Mouse (Mus musculus) E14TG2a.4 (cell line): ENCODE measurements at regions not wholly inside any gene's neighbourhood (a gene's known extent, or its start where the extent isn't known, plus 50 kb on each side); places are given as distances from the start of the nearest gene placed in this dataset.
A peak's percentile ranks its signal among the peaks of the same experiment; 100 is the strongest.

Experiments used
- H3K27me3 ChIP-seq: 2 replicates; pipeline ENCODE4 v1.6.1; 2014; ENCODE audit warnings: low read length, control low read depth; ENCODE audit not compliant: insufficient read depth
- H3K36me3 ChIP-seq: 2 replicates; pipeline ENCODE4 v1.6.1; 2014; ENCODE audit warnings: low read length, control low read depth; ENCODE audit not compliant: insufficient read depth
- H3K4me1 ChIP-seq: replicated peaks from 2 replicates; pipeline ENCODE4 v1.6.1; 2014; ENCODE audit warnings: low read depth, low read length, control low read depth
- H3K4me3 ChIP-seq: replicated peaks from 2 replicates; pipeline ENCODE4 v1.5.1; 2014; ENCODE audit warnings: mild to moderate bottlenecking, low read length
- H3K9me3 ChIP-seq: 2 replicates; pipeline ENCODE4 v1.6.1; 2014; ENCODE audit warnings: low read length, control low read depth
- CTCF ChIP-seq: conservative IDR thresholded peaks from 2 replicates; pipeline ENCODE4 v1.5.1; 2014; ENCODE audit warnings: low read length
- NANOG ChIP-seq: IDR thresholded peaks from 2 replicates; pipeline ENCODE4 v1.6.1; 2014; ENCODE audit warnings: borderline replicate concordance, low read length, mixed read lengths
- POU5F1 ChIP-seq: IDR thresholded peaks from 2 replicates; pipeline ENCODE4 v1.6.1; 2014; ENCODE audit warnings: low read length, borderline replicate concordance

GRCm38 (mm10) chr8:35944461-35944860 is 178.9 kb downstream of the Gm19410 start:
- TF ChIP-seq NANOG, result no peak
- no peak for TF ChIP-seq POU5F1
- H3K4me1 ChIP-seq, result peaks cover 6% of the 10 kb centered on the region
- no peaks in the 10 kb centered on the region for H3K27me3 ChIP-seq
- H3K9me3 ChIP-seq, result peaks cover 17% of the 10 kb centered on the region
- no peaks in the 10 kb centered on the region for H3K36me3 ChIP-seq
- H3K4me3 ChIP-seq, result no peak overlapping the region

GRCm38 (mm10) chr8:35946539-35946940 is 180.9 kb downstream of the Gm19410 start:
- no peaks in the 10 kb centered on the region for H3K36me3 ChIP-seq
- no peak overlapping the region for H3K4me3 ChIP-seq
- no peak for TF ChIP-seq NANOG
- TF ChIP-seq CTCF, result no peak
- no peak for TF ChIP-seq POU5F1
- H3K4me1 ChIP-seq, result peaks cover 6% of the 10 kb centered on the region
- no peaks in the 10 kb centered on the region for H3K27me3 ChIP-seq
- peaks cover 17% of the 10 kb centered on the region for H3K9me3 ChIP-seq

DNA sequence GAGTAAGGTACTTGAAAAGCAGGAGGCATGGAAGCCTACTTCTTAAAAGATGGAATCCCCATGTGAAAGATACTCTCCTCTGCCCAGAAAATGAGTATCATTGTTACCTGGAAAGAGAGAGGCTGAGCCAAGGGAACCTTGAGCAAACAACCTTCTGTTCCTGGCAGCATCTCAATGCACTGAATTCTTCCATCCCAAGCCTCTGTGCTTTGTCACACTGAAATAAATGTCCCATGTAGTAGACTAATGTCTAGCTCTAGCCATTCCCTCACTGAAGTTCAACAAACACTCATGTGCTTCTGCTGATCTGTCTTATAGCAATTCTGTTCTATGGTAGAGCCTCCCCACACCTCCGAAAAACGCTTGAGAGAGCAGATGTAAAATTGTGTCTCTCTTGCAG is 182.6 kb downstream of the Gm19410 start:
- no peak overlapping the region for H3K4me3 ChIP-seq
- H3K9me3 ChIP-seq, result peaks cover 17% of the 10 kb centered on the region
- H3K27me3 ChIP-seq, result no peaks in the 10 kb centered on the region
- no peaks in the 10 kb centered on the region for H3K36me3 ChIP-seq
- H3K4me1 ChIP-seq, result peaks cover 5% of the 10 kb centered on the region
- no peak for TF ChIP-seq CTCF
- TF ChIP-seq NANOG, result no peak
- TF ChIP-seq POU5F1, result no peak

- H3K4me3 ChIP-seq, result no peak overlapping the region
- no peaks in the 10 kb centered on the region for H3K27me3 ChIP-seq
- H3K4me1 ChIP-seq, result no peaks in the 10 kb centered on the region; the same call in 1 of the 2 replicates
- H3K36me3 ChIP-seq, result no peaks in the 10 kb centered on the region
- peaks cover 17% of the 10 kb centered on the region for H3K9me3 ChIP-seq
- no peak for TF ChIP-seq CTCF
- no peak for TF ChIP-seq NANOG
- no peak for TF ChIP-seq POU5F1
Observed at GRCm38 (mm10) chr8:35948751-35949183, 183.2 kb downstream of the Gm19410 start.

GRCm38 (mm10) chr8:35955506-35955905 is 189.9 kb downstream of the Gm19410 start:
- H3K36me3 ChIP-seq, result no peaks in the 10 kb centered on the region
- H3K9me3 ChIP-seq, result peaks cover 2% of the 10 kb centered on the region; the same call in 1 of the 2 replicates
- H3K27me3 ChIP-seq, result no peaks in the 10 kb centered on the region
- peaks cover 26% of the 10 kb centered on the region for H3K4me1 ChIP-seq
- H3K4me3 ChIP-seq, result no peak overlapping the region
- no peak for TF ChIP-seq POU5F1
- no peak for TF ChIP-seq NANOG
- TF ChIP-seq CTCF, result no peak

DNA sequence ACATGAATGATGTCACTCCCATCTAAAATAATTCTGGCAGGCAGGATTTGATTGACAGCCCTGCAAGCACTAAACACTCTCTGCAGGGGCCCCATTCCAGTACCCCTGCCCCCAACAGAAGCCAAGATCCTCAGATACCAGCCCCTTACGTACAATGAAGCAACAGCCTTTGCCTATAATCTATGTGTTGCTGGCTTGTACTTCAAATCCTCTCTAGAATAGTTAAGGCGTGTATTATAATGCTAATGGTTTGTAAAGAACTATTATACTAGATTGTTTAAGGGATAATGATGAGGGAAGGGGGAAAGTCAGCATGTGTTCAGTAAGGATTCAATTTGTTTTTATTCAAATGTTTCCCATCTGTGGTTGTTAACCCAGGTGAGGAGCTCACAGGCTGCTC is 190.7 kb downstream of the Gm19410 start:
- peak; percentile 79 for TF ChIP-seq NANOG
- no peak for TF ChIP-seq CTCF
- Histone ChIP-seq H3K4me1 (peaks cover 31% of the 10 kb centered on the region), H3K9me3 (peaks cover 2% of the 10 kb centered on the region; the same call in 1 of the 2 replicates), H3K27me3 (no peaks in the 10 kb centered on the region), H3K36me3 (no peaks in the 10 kb centered on the region), H3K4me3 (no peak overlapping the region)

DNA sequence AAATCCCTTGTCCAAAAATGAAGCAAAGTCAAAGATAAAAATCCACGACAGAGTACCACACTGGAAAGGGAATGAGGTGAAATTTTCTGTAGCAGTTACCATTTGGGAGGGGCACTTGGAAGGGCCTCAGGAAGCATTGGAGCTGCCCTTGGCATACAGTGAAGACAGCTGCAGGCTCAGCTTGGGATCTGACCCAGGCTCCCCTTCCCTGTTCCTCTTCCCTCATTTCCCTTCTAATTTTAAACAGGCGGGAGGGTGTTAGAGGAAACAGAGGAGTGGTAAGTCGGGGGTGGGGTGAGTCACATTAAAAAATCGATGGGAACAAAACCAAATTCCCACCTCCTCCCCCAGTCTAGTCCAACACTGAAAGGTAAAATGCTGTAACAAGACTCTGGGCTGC is 193.6 kb downstream of the Gm19410 start:
- no peak for TF ChIP-seq CTCF
- no peak for TF ChIP-seq NANOG
- no peak for TF ChIP-seq POU5F1
- no peaks in the 10 kb centered on the region for H3K36me3 ChIP-seq
- peaks cover 45% of the 10 kb centered on the region for H3K4me1 ChIP-seq
- H3K4me3 ChIP-seq, result no peak overlapping the region
- no peaks in the 10 kb centered on the region for H3K27me3 ChIP-seq
- peaks cover 5% of the 10 kb centered on the region for H3K9me3 ChIP-seq

DNA sequence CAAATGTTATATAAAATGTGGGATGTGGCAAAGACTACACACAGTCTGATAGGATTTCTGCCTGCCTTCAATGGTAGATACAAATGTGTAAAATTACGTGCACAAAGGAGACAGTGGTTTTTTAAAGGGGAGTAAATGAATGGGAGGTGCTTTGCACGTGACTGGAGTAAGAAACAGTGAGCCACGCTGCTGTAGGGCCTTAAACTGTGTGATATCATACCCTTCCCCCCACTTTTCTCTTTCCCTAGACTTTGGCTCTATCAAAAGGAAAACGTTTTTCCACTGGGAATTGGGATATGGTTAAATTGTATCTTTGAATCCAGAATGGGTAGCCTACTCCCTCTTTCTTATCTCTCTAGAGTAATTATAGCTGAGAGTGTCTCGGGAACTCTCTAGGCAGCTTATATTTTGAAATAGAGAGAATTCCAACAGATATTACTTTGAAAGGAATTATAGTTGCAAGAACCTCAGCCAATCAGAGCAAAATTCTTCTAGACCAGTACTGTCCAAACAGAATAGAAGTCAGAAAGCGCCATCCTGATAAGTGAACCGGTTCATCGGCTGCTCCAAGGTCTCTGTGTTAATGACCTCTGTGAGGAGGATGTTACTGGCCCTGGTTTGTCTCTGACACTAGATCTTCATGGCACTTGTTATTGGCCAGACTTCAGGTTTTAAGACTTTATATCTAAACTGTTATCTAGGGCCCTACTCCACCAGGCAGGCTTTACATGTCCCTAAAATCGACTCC is 195.5 kb downstream of the Gm19410 start:
- Histone ChIP-seq H3K4me1 (peaks cover 38% of the 10 kb centered on the region), H3K36me3 (no peaks in the 10 kb centered on the region), H3K27me3 (no peaks in the 10 kb centered on the region), H3K9me3 (peaks cover 4% of the 10 kb centered on the region; the same call in 1 of the 2 replicates), H3K4me3 (no peak overlapping the region)
- no peak for TF ChIP-seq POU5F1
- TF ChIP-seq CTCF, result no peak
- TF ChIP-seq NANOG, result no peak

GRCm38 (mm10) chr8:35961615-35962220 is 196.1 kb downstream of the Gm19410 start:
- no peaks in the 10 kb centered on the region for H3K27me3 ChIP-seq
- peaks cover 4% of the 10 kb centered on the region; the same call in 1 of the 2 replicates for H3K9me3 ChIP-seq
- H3K4me1 ChIP-seq, result peaks cover 34% of the 10 kb centered on the region
- TF ChIP-seq NANOG (no peak), POU5F1 (no peak), CTCF (no peak)
- H3K36me3 ChIP-seq, result no peaks in the 10 kb centered on the region
- 0 out of 2 replicates have a peak overlapping the region, but pooled peaks have one; percentile 13 for H3K4me3 ChIP-seq
